Mouse (Mus musculus): ENCODE results near the gene Jakmip3. TPM values are rescaled to one million over a fixed set of nuclear protein-coding genes. Genes with fewer than 3 reads are reported as not detected.
A peak's percentile ranks its signal among the peaks of the same experiment; 100 is the strongest.

The Jakmip3 gene
- total and polyA plus RNA-seq, 3 experiments, result not detected

- no peak for DNase-seq (ENCODE audit: extremely low read depth)
- H3K79me2 ChIP-seq (replicated peaks; ENCODE audit: control insufficient read depth, extremely low read depth, insufficient read depth, poor library complexity, severe bottlenecking), result no peaks in the 10 kb centered on the region
- dilution Hi-C loops (cut with MboI; ENCODE audit: extremely low pct_ligation_motif_present, extremely low pct_unique_long_range_greater_than_20kb, low sequenced_read_pairs), result no loop called here
- no peak overlapping the region for H3K4me3 ChIP-seq (replicated peaks in 1 of 3; ENCODE audit: low read depth in 2 of 3, low read length in 2 of 3, poor library complexity in 1 of 3)
- peaks cover 95% of the 10 kb centered on the region for H3K27me3 ChIP-seq (replicated peaks)
- in situ Hi-C loops (cut with MboI; ENCODE audit: low pct_ligation_motif_present, low pct_unique_long_range_greater_than_20kb, low sequenced_read_pairs), result loop anchor here (25.0 kb wide), 1 partner anchor 385 kb away; no protein-coding TSS in a partner anchor
- no peaks in the 10 kb centered on the region for H3K4me1 ChIP-seq (ENCODE audit: control insufficient read depth in 1 of 2, insufficient read depth in 2 of 2)
- no peak overlapping the region for H3K27ac ChIP-seq (ENCODE audit: insufficient read depth, low read depth)
- no peak overlapping the region for H3K9ac ChIP-seq (ENCODE audit: insufficient read depth, low read depth)
- no peaks in the 10 kb centered on the region for H3K9me3 ChIP-seq (replicated peaks; ENCODE audit: low read length)
- H3K4me2 ChIP-seq (ENCODE audit: insufficient read depth, low read depth, poor library complexity, severe bottlenecking), result no peak overlapping the region
- TF ChIP-seq MAZ (IDR thresholded peaks at IDR 0.05; ENCODE audit: low read depth, low read length), result no peak
- no peak for TF ChIP-seq HCFC1 (IDR thresholded peaks at IDR 0.05; ENCODE audit: low read depth, low read length)
- TF ChIP-seq UBTF (IDR thresholded peaks at IDR 0.05; ENCODE audit: low read depth, low read length), result no peak
- TF ChIP-seq SIN3A (IDR thresholded peaks at IDR 0.05; ENCODE audit: low read length), result no peak
- TF ChIP-seq ELF1 (IDR thresholded peaks at IDR 0.05; ENCODE audit: low read depth, low read length), result no peak
- TF ChIP-seq SMC3 (IDR thresholded peaks at IDR 0.05; ENCODE audit: low read depth, low read length), result no peak
- TF ChIP-seq CHD2 (IDR thresholded peaks at IDR 0.05; ENCODE audit: low read length), result no peak
- no peak for TF ChIP-seq TCF12 (IDR thresholded peaks at IDR 0.05; ENCODE audit: low read depth, low read length)
- TF ChIP-seq CHD1 (IDR thresholded peaks at IDR 0.05; ENCODE audit: low read depth, low read length), result no peak
- TF ChIP-seq JUND (conservative IDR thresholded peaks at IDR 0.05; ENCODE audit: low read depth, low read length), result no peak
- TF ChIP-seq POLR2A (IDR thresholded peaks at IDR 0.05; ENCODE audit: low read depth, low read length), result no peak
- TF ChIP-seq ZC3H11A (IDR thresholded peaks at IDR 0.05; ENCODE audit: low read depth, low read length), result no peak
- TF ChIP-seq USF1 (IDR thresholded peaks at IDR 0.05; ENCODE audit: low read depth, low read length), result no peak
- TF ChIP-seq POLR2AphosphoS2 (IDR thresholded peaks at IDR 0.05; ENCODE audit: low read depth, low read length), result no peak
- no peak for TF ChIP-seq MEF2A (IDR thresholded peaks at IDR 0.05; ENCODE audit: borderline replicate concordance, low read depth, low read length)
- no peak for TF ChIP-seq MYC (IDR thresholded peaks at IDR 0.05; ENCODE audit: low read depth, low read length)
- TF ChIP-seq USF2 (conservative IDR thresholded peaks at IDR 0.05; ENCODE audit: low read depth, low read length), result no peak
- no peak for TF ChIP-seq JUN (IDR thresholded peaks at IDR 0.05; ENCODE audit: insufficient read depth, low read depth, low read length)
- TF ChIP-seq IRF4 (IDR thresholded peaks at IDR 0.05; ENCODE audit: low read depth, low read length), result no peak
- no peaks in the 10 kb centered on the region for H3K36me3 ChIP-seq (replicated peaks in 1 of 2; ENCODE audit: control insufficient read depth in 1 of 2, insufficient read depth in 1 of 2, low read length in 1 of 2)
Observed at GRCm38 (mm10) chr7:139101826-139102225, 161.3 kb downstream of the Jakmip3 start.

GRCm38 (mm10) chr7:139103960-139104381 is 163.4 kb downstream of the Jakmip3 start:
- no peak overlapping the region for H3K27ac ChIP-seq (ENCODE audit: insufficient read depth, low read depth)
- no peak overlapping the region for H3K9ac ChIP-seq (ENCODE audit: insufficient read depth, low read depth)
- TF ChIP-seq CTCF (conservative IDR thresholded peaks at IDR 0.05 in 1 of 2, IDR thresholded peaks at IDR 0.05 in 1 of 2; ENCODE audit: low read depth in 2 of 2, low read length in 2 of 2) (peak in 1 of 2 experiments; percentile 60; a peak in 2 of 4 replicates), MYC (IDR thresholded peaks at IDR 0.05; ENCODE audit: low read depth, low read length) (no peak), SMC3 (IDR thresholded peaks at IDR 0.05; ENCODE audit: low read depth, low read length) (peak; percentile 46), USF2 (conservative IDR thresholded peaks at IDR 0.05; ENCODE audit: low read depth, low read length) (no peak)
- no peak for DNase-seq (ENCODE audit: extremely low read depth)
- no peaks in the 10 kb centered on the region for H3K79me2 ChIP-seq (replicated peaks; ENCODE audit: control insufficient read depth, extremely low read depth, insufficient read depth, poor library complexity, severe bottlenecking)
- dilution Hi-C loops (cut with MboI; ENCODE audit: extremely low pct_ligation_motif_present, extremely low pct_unique_long_range_greater_than_20kb, low sequenced_read_pairs), result no loop called here
- no peak overlapping the region for H3K4me3 ChIP-seq (replicated peaks in 1 of 3; ENCODE audit: low read depth in 2 of 3, low read length in 2 of 3, poor library complexity in 1 of 3)
- H3K4me1 ChIP-seq (ENCODE audit: control insufficient read depth in 1 of 2, insufficient read depth in 2 of 2), result no peaks in the 10 kb centered on the region
- in situ Hi-C loops (cut with MboI; ENCODE audit: low pct_ligation_motif_present, low pct_unique_long_range_greater_than_20kb, low sequenced_read_pairs), result loop anchor here (25.0 kb wide), 1 partner anchor 383 kb away; no protein-coding TSS in a partner anchor
- no peaks in the 10 kb centered on the region for H3K9me3 ChIP-seq (replicated peaks; ENCODE audit: low read length)
- no peaks in the 10 kb centered on the region for H3K36me3 ChIP-seq (replicated peaks in 1 of 2; ENCODE audit: control insufficient read depth in 1 of 2, insufficient read depth in 1 of 2, low read length in 1 of 2)
- H3K27me3 ChIP-seq (replicated peaks), result peaks cover 95% of the 10 kb centered on the region
- H3K4me2 ChIP-seq (ENCODE audit: insufficient read depth, low read depth, poor library complexity, severe bottlenecking), result no peak overlapping the region
